Mouse (Mus musculus) frontal cortex, postnatal 14 days (tissue): Measurements from ENCODE around the gene Kpna3.
"Not testable (repeated sequence)": the region's sequence is repeated elsewhere in the genome, so short reads cannot be mapped to it uniquely, and the experiment has no call there.

ENCODE experiments used
- DNase-seq, 2 experiments: peaks; one replicate each; pipeline ENCODE4 v3.0.0; 2022; ENCODE audit warnings: low spot score in 2 of 2

Kpna3 gene

GRCm38 (mm10) chr14:61439661-61440559 is at the start of gene Kpna3:
Gene Kpna3, minus strand, starts transcription at chr14:61439874.
- DNase-seq = peak; percentile 93 to 94

DNA sequence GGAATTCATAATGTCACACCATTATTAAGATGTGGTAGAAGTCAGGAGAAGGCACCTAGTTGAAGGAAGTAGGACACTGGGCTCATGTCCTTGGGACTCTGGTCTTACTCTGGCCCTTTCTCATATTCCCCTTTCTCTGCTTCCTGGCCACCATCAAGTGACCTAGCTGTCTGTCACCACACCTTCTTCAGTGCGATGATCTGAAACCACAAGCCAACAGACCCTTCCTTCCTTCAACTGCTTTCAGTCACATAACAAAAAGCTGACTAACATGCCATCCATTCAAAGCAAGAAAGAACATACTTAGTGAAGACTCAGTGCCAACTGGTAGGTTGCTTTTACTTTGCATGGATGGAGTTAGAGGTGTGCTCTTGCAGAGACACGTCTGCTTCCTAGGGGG is 20.7 kb upstream of the Kpna3 start:
- DNase-seq = no peak

DNA sequence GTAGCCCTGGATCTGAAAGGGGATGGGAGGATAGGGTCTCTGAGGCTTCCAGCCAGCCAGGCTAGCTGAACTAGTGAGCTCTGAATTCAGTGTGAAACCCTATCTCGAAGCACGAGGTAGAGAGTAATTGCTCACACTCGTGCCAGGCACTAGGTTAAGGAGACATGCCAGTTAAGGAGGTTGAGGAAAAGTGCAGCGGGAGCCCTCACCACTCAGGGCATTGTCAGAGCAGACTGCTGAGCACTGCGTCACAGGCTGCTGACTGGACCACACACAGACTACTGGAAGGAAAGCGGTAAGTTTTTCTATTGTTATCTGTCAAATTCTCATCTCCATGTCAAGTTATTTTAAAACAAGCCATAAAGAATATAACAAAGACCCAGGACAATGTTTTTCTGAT is 17.8 kb upstream of the Kpna3 start:
- no peak for DNase-seq

DNA sequence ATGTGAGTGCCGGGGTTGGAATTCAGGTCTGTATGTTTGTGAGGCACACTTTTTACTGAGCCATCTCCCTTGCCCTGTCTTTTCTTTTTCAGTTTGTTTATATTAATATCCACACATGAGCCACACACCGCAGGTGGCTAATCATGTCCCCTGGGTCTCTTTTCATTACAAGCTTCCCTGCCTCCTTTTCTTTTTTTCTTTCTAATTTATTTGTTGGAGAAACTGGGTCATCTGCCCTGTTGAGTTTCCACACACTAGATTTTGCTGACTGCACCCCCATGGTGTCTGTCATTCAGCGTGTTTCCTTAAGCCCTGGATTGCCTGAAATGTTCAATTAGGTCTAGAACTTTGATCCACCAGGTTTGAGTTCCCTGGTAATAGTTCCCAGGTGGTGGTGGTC is 15.9 kb upstream of the Kpna3 start:
- DNase-seq = no peak

DNA sequence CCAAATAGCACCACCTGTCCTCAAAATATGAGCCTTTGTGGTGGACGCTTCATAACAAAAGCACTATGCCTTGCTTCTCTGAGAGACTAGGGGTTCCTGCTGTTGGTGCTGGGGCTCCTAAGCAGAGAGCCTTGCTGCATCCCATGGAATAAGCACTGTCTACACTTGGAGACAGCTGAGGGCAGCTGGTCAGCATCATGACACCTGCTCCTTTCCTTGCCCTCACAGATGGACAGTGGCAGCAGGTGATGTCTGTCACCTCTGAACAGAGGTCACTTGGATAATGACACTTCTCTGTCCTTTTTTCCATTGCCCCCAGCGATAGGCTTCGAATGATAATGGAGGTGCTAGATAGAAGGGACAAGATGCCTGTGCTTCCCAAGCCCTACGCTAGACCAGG is 13.4 kb upstream of the Kpna3 start:
- DNase-seq = no peak

GRCm38 (mm10) chr14:61452481-61452880 is 12.8 kb upstream of the Kpna3 start:
- no peak for DNase-seq

DNA sequence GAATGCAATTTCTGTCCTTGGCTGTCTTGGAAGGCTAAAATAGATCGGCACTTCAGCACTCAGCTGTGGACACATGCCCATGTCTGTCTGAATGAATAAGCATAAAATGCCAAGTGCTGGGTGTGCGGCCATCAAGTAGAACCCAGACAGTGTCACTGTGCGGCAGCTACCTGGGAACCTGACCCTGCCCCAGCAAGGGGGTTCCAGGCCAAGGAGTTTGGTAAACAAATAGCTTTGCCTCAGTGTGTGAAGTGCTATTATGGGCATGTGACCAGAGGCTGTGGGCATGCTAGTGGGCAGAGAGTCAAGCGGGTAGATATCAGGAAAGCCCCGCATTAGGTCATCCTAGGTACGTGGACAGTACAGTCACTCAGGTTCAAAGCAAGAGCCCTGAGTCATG is 8.1 kb upstream of the Kpna3 start:
- no peak for DNase-seq

GRCm38 (mm10) chr14:61439141-61439660 is 473 bp downstream of the Kpna3 start:
- peak; percentile 32 to 41 for DNase-seq

DNA sequence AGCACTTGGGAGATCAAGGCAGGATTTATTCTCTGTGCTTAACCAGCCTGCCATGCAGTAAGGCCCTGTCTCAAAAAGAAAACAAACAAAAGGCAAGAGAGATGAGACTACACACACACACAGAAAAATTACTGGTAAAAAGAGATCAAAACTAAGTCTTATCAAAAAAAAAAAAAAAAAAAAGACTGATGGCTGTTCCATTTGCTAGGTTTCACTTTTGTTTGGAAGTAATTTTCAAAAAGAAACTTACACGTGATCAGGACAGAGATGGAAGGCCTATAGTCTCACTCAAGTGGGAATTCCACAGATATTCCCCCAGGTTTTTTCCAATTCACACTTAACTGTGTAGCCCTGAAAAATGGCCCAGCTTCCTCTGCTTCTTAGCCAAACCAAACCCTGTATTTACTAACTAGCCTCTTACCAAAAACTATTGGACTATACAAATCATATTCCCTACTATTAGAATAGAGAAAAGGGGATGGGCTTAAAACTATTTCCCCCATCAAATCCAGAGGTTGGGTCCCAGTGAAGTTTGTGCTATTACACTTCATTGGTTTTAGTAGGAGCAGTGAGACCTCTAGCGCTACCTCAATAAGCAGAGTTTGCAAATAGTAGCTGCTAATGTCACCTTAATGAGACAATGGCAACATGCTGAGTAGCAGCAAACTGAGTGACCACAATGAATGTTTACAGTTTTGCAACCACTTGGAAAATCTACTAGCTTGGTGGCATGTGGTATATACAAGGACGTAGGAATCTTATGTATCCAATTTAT is 1.3 kb downstream of the Kpna3 start:
- DNase-seq = no peak

- no peak for DNase-seq
Observed at GRCm38 (mm10) chr14:61436866-61437265, 2.8 kb downstream of the Kpna3 start.

DNA sequence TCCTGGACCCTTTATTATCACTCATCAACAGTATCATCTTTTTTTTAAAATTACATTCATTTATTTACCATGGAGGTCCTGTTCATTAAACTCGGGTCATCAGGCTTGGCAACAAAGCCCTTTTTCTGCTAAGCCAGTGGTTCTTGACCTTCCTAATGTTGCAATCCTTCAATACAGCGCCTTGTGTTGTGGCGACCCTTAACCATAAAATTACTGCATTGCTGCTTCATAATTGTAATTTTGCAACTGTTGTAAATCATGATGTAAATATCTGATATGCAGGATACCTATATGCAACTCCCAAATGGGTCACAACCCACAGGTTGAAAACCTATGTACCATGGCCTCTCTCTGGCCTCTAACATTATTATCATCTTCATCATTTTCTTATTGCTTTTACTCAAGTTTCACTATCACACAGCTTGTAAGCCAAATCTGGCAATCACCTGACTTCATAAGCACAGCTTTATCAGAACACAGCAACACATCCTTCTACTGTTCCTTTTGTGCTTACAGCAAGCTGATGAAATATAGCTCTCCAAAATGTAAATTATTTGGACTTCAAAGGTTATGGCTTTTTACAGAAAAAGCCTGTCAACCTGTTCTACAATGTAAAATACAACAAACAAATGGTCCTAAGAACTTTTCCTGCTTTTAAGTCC is 11.4 kb downstream of the Kpna3 start:
- no peak for DNase-seq

- not testable (repeated sequence) for DNase-seq
Observed at GRCm38 (mm10) chr14:61427095-61427494, 12.6 kb downstream of the Kpna3 start.

- DNase-seq = no peak
Observed at GRCm38 (mm10) chr14:61425080-61425665, 14.5 kb downstream of the Kpna3 start.

DNA sequence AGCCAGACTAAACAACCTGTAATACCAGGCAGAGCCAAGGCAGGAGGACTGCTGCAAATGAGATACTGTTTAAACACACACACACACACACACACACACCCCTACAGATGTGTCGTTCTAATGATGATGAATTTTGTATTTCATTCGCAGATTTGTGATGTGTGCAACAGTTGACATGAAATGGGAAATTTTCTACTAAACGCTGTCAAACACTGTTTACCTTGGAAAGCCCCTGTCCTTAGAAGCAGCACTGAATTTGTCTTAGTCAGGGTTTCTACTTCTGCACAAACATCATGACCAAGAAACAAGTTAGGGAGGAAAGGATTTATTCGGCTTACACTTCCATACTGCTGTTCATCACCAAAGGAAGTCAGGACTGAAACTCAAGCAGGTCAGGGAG is 24.0 kb downstream of the Kpna3 start:
- no peak for DNase-seq

GRCm38 (mm10) chr14:61415311-61415710 is 24.4 kb downstream of the Kpna3 start:
- DNase-seq = no peak

DNA sequence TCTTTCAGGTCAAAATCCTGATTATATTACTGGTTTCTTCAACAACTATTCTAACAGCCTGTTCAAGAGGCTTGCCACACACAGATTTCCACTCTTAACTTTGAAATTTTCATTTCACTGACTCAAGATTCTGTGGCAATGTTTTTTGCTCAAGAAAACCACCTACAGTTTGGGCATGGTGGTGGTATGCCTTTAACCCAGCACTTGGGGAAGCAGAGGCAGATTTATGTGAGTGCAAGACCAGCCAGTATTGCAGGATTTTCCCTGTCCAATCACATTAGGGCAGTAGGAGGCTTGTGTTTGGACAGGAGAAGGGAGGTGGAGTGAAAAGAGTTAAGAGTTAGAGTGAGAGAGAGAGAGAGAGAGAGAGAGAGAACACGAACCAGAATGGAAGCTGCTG is 24.9 kb downstream of the Kpna3 start:
- DNase-seq = no peak

DNA sequence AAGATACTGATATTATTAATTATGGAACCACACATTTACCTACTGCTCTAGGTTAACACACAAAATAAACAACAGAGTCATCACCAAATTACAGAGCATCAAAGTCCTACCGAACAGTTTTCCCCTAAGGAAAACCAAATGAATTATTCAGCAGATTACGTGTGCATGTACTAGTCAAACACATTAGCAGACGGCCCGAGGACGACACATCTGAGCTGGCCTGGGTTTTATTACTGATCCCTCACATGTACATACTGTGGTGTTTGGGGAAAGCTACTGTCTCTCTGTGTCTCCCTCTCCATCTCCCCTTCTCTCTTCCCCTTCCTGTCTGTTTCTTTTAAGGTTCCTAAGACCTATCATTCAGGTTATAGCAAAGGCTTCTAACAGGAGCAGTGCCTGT is 25.5 kb downstream of the Kpna3 start:
- DNase-seq = no peak

DNA sequence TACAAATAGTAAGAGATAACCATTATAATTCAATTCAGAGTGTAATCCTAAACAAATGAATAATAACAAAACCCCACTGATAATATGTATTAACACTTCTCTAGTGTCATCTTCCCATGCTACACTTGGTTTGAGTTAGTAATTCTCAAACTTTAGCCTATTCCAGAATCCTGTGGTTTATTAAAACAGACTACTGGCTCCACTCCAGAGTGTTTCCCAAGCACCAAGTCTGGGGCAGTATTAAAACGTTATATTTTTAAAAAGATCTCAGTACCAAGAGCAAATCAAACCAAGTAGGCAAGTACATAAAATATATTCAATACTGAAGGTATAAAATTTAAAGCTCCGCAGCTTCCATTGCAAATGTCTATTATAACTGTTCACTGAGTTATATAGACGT is 26.0 kb downstream of the Kpna3 start:
- no peak for DNase-seq

DNA sequence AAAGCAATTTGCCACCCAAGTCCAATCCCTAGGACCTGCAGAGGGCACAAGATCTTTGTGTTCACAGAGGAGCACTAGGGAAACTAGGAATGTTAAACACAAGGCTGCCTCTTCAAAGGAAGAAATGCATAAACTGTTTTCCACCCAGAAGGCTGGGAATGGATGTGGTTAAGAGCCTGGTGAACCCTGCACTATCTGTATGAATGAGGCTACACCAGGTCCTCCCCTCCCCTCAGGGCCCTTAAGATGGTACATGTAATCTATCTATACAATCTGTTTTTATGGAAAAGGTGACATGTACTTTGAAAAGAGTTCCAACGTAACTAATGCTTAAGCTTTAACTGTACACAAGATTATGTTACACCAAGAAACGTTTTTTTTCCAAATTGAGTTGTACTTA is 29.7 kb downstream of the Kpna3 start:
- no peak for DNase-seq

GRCm38 (mm10) chr14:61407055-61407454 is 32.6 kb downstream of the Kpna3 start:
- DNase-seq = no peak

DNA sequence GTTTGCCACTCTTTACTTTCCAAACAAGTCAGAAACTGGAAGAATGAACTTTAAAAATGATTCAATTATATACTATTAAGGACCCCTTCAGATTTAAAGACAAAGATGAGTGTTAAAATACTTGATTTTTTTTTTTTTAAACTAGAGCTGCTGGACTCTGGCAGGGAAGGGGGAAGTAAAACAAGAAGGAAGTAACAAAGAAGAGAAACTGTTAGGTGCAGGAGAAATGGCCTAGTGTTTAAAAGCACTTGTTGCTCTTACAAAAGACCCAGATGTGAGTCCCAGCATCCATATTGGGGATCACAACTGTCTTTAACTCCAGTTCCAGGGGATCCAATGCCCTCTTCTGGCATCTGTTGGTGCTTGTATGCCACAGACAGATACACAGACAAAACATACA is 33.9 kb downstream of the Kpna3 start:
- no peak for DNase-seq

DNA sequence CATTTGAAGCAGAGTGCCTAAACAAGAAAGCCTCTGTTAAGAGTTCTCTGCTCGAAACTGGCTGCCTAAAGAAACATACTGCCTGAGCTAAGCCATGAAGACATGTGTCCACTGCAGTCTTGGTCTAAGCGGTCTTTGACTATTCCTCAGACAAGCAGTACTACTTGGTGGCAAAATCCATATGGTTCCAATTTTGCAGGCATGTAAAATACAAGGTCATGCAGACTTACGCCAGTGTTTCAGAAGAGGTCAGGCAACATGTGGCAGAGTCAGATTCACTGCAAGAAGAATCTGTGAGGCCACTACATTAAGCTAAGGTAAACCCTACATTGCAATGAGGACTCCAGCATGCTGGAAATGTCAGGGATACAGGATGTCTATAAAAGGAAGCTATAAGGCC is 34.7 kb downstream of the Kpna3 start:
- no peak for DNase-seq
